Mouse (Mus musculus) yolk sac, embryonic 10.5 days (tissue): Measurements from ENCODE around the gene Igf2bp3.
"Not testable (repeated sequence)": the region's sequence is repeated elsewhere in the genome, so short reads cannot be mapped to it uniquely, and the experiment has no call there.

Source experiments
- DNase-seq: peaks from one replicate; pipeline ENCODE4 v3.0.0-alpha.2; 2017; ENCODE audit warnings: low spot score

The Igf2bp3 gene

DNA sequence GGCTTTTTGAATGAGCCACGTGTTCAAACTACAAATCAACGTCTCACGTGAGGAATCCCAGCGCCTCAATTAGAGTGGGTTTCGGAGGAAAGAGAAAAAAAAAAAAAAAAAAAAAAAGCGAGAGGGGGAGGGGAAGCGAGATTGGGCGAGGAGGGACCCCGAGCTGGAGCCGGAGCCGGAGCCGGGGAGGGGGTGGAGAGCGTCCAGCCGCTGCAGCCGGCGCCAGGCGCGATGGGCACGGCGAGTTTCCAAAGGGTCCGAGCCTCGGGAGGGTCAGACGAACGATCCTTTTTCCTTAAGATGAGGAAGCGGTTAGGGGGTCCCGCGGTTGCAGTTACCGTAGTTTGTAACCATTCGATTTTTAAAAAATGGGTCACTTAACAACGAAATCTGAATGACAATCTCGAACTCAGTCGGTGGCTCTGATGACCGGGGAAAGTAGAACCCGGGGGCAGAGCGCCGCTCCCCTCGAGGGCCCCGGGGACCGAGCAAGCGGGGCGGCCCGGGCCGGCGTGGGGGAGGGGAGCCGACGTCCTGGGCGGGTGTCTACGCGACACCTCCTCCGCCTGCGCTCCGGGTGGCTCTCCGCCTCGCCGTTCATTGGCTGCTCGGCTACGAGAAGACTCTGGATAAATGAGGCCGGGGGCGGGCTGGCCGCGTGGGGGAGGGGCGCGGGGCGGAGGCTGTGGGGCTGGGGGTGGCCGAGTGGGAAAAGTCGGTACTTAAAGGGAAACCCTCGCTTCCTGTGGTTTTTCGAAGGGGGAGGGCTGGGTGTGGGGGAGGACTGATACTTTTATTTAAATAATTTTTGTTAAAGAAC, at the start of gene Igf2bp3:
Gene Igf2bp3 (minus strand): TSS at position 30 of the 820 bp plus-strand sequence.
- DNase-seq = peak; percentile 98

DNA sequence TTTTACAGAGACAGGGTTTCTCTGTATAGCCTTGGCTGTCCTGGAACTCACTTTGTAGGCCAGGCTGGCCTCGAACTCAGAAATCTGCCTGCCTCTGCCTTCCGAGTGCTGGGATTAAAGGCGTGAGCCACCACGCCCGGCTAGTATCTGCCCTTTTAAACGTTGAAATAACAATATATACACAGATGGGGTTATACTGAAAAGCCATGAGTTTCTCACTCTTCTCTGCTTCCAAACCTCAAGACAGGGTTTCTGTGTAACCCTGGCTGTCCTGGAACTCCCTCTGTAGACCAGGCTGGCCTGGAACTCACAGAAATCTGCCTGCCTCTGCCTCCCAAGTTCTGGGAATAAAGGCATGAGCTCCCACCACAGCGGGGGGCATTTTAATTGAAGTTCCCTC, 49.7 kb upstream of the Igf2bp3 start:
- not testable (repeated sequence) for DNase-seq

DNA sequence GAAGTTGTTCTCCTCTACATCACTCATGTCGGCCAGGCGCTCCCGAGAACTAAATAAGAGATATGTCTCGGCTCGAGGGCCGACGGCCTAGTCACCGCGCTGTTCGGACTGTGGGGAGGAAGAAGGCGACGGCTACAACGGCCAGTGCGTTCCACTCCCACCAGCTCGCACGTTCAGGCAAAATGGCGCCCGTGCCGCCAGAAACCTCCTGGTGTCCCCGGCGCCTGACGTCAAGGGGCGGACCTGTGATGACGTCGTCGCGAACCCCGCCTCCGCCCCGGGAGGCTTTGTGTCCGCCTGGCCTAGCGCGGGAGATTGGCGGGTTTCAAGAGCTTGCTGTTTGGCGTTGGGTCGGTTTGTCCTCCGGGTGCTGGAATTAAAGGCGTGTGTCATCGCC, 49.1 kb upstream of the Igf2bp3 start, which contains the start of gene Tra2a:
Gene Tra2a (minus strand): TSS at position 187 of the 397 bp plus-strand sequence.
- DNase-seq = peak; percentile 95

DNA sequence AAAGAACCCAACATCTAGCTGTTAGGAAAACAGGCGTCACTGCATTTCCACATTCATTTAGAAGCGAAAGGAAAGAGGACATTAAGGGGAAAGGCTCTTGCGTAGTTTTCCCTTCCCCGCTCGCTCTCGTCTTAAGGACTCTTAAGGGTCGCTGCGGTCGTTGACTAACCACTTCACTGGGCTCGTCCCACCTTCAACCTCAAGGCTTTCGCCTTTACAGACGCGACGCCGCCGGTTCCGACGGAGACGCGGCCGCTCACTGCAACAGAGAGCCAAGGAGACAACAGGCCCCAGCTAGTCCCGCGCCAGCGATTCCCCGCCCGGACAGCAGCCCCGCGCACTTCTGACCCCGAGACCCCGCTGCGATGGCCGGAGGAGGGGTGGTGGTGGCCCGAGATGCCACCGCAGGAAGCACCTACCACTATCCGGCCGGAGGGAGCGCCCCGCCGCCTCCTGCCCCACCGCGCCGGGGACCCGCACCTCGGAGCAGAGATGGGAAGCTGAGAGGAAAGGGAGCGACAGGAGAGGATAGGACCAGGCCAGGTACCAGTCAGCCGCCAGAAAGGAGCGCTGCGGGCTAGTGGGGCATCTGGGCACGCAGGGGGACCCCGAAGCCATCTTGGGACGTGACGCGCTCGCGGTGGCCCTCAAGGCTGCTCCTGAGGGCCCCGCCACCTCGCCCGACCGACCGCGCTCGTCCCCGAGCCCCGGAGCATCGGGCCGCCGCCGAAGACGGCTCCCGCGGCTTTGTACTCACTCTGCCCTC, 48.5 kb upstream of the Igf2bp3 start:
- no peak for DNase-seq

DNA sequence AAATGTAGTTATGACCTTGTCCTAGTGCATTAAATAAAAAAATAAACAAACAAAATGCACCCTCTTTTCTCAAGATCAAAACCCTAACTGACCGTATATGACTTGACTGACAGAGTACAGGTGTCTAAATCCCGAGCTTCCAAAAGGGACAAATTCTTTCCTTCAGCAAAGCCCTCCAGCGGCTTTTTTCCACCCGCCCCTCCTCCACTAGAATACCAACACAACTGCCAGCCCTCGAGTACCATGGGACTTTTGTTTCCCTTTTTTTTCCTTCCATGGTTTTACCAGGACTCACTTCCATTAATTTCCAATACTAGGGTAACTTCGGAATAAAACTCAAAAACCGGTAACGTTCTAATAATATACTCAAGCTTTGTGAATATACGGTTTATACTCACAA, 47.7 kb upstream of the Igf2bp3 start:
- no peak for DNase-seq

DNA sequence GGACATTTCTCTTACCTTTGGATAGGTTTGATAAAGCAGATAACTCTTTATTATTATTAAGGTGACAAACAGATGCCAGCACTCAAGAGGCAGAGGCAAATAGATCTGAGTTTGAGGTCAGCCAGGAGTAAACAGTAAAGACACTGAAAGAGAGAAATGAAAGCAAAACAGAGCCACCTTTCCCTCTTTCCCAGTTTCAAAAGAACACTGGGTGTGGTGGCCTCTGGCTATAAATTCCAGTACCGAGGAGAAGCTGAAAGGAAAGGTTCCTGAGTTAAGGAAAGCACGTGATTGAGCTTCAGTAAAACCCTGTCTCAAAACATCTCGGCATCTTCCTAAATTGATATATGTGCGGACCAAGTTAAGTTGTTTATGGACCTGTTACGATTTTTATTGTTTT, 45.0 kb upstream of the Igf2bp3 start:
- no peak for DNase-seq

DNA sequence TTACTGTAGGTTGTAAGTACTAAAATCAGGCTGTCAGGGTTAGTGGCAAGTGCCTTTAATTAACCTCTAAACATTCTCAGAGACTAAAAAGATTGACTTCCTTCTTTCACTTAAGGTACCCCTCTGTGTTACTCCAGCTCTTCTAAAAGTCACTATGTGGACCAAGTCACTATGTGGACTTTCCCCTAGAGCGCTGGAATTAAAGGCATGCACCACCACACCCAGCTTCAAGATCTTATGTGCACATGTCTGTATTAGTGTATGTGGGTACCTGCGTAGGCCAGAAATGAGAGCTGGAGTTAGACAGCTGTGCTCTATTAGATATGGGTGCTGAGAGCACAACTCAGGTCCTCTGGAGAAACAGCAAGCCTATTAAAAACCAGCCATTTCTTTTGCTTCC, 43.1 kb upstream of the Igf2bp3 start:
- no peak for DNase-seq

DNA sequence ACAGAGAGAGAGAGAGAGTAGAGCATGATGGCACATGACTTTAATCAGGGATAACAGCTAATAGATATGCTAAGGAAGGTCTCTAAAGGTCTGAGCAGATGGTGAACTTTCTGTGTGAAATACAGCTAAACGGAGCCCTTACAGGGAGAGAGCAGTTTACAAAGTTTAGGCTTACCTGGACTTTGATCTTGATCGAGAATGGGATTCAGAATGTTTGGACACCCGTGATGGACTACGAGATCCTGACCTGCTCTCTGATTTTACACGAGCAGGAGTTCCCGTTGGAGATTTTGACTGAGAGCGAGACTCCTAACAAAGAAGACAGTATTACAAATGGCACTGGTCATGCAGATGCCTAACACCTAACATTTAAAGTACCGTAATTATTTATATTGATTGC, 37.5 kb upstream of the Igf2bp3 start:
- no peak for DNase-seq

DNA sequence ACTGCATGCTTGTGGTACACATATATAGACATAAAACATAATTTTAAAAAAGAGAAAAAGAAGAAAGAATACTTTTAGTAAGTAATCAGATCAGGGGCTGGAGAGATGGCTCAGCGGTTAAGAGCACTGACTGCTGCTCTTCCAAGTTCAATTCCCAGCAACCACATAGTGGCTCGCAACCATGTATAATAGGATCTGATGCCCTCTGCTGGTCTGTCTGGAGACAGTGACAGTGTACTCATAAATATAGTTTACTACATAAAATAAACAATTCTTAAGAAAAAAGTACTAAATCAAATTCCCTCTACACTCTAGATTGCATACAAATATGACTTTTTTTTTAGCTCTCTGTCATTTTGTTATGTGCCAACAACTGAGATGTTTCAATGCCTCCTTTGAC, 36.4 kb upstream of the Igf2bp3 start:
- no peak for DNase-seq

DNA sequence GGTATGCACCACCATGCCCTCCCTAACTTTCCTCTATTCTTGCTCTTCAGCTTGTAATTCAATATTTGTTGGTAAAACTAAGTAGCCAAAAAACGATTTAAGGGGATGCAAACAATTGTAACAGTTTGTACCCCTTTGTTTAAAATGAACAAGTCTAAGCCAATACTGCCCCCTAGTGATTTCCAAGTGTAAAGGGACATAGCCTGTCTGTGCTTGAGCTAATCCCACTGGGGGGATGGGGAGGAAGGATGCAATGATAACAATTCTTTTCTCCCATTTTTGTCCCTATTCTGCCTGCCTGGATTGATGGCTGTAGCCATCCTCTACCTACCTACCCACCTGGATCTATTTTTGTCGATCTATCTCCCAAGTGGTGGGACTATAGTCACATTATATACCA, 32.5 kb upstream of the Igf2bp3 start:
- DNase-seq = no peak

DNA sequence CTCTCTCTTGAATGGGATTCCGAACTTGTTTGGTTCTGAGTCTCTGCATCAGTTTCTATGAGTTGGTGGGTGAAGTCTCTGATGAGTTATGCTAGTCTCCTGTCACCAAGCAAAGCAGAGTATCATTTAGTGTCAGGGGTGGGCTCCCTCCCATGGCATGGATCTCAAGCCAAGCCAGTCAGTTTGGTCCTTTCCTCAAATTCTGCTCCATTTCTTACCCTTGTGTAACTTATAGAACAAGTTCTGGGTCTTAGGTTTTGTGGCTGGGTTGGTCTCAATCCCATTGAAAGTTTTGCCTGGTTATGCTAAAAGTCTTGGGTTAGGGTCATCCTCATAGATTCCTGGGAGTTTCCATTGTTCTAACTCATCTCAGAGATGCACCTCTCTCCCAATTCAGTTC, 27.6 kb upstream of the Igf2bp3 start:
- no peak for DNase-seq

DNA sequence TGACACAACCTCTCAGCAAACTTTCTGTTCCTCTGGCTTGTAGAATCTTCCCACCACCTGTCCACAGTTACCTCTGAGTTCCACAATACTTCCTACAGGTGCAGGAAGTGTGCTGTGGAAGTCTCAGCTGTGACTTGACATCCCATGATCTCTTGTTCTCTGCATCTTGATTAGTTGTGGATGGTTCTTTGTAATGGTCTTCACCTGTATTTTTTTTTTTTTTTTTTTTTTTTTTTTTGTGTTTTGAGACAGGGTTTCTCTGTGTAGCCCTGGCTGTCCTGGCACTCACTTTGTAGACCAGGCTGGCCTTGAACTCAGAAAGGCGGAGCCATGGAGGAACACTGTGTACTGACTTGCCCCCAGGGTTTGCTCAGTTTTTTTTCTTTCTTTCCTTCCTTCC, 26.8 kb upstream of the Igf2bp3 start:
- DNase-seq = no peak

DNA sequence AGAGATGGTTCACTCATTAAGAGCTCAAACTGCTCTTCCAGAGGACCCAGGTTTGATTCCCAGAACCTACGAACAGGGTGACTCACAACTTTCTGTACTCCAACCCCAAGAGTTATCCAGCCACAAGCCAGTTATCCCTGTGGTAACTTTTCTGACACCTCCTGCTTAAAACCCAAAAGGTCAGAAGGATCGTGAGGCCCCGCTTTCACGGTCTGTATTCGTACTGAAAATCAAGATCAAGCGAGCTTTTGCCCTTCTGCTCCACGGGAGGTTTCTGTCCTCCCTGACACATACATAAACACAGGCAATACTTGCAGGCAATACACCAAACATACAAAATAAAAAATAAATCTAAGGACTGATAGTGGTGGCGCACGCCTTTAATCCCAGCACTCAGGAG, 21.6 kb upstream of the Igf2bp3 start:
- DNase-seq = peak; percentile 96

DNA sequence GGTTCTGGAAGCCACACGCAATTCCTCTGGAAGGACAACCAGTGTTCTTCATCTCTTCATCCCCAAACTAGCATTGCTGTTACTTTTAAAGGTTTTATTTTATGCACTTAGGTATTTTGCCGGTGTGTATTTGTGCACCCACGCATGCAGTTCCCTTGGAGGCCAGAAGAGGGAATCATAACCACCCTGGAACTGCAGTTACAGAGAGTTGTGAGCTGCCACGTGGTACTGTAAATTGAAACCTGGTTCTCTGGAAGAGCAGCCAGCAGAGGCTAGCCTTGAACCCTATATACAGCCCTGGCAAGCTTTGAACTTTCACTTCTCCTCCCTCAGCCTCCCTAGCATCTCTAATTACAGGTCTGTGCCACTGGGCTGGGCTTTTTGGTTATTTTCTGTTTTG, 18.6 kb upstream of the Igf2bp3 start:
- no peak for DNase-seq

DNA sequence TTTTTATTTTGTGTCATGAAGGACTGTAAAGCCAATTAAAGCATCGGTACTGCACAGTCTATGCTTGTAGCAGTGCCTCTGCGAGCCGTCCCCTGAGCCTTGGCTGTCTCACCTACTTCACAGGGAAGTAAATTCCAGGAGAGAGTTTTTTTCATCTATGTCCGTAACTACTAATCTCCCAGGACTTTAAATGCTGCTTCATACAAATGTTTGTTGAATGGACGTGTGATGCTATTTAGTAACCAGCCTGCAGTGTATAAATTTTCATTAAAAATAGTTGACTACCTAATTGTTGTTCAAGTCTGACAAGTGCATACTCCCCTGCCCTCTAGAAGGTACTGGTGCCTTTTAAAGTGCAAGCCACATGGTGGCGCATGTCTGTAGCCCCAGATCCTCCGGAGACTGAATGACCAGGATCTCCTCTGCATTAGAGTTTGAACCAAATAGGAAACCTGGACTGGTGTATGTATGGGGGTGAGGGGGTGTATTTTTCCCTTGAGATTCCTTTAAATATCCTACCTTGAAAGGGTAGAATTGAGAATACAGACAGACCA, 13.4 kb upstream of the Igf2bp3 start:
- DNase-seq = no peak

DNA sequence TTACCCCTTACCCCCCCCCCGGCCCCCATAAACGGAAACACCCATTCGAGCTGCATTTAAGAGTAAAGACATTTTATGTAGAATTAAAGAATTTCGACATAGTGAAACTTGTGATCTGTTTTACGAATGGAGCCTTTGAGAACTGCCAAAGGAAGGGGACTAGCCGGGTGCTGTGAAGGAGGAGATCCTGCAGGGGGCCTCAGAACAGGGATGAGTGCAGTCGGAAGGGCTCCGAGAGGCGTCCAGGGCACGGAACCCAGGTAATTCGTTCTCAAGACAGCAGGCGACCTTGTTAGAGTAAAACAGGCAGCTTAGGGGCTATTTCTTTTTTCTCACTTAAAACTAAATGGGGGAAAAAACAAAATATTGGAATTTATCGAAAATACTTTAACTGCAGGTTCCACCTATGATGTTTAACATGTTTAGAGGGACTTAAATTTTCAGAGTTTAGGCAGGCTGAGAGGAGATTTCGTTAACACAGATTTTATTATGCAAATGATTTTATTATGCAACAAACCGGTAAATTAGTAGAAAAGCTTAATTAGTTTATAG, 12.5 kb upstream of the Igf2bp3 start:
- peak; percentile 54 for DNase-seq

DNA sequence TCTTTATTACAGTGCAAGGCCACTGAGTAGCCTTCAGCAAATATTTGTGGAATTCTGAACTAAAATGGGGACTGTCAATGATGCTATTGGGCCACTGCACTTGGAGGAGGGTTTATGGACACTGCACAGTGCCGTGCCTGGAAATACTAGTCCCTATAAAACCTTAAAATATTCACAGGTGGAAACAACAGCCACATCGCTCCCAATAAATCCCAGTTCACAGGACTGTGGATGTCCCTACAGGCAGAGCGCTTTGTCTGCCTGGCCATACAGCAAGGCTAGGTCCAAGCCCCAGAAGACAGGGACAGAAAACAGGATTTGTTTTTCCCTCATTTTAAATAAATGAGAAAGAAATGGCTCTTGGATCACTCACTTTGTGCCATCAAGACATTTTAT, 11.0 kb upstream of the Igf2bp3 start:
- DNase-seq = no peak

DNA sequence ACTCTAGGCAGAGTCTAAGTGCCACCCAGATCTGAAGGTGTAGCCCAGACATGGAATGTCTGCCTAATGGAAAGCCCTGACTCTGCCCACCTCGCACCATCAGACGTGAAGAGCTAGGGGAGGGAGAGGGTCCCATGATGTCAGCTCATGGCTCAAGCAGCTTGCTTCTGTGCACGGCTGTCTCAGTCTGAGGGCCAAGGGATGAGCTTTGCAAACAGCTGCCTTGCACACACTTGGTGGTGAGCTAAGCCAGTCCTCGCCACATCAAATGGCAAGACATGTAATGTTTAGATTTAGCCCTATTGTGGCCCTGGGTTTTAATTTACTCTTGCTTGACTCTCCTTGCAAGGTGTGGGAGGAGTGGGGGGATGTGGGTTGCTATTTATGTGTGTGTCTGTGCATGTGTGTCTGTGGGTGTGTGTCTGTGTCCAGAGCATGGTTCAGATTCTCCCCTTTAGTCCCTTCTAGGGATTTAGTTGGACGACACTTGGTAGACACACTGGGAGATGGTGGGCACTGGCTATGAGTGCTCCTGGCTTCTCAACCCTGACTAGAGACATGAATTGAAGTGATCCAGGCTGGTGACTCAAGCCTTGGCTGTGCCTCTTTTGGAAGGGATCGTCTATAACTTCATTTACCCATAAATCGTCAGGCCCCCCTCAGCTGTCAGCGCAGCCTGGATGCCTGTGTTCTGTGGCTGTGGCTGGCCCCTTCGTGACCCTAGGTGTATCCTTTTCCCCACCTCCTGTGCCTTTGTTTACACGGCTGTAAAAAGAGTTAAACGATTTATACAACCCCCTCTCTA, 10.4 kb upstream of the Igf2bp3 start:
- no peak for DNase-seq

DNA sequence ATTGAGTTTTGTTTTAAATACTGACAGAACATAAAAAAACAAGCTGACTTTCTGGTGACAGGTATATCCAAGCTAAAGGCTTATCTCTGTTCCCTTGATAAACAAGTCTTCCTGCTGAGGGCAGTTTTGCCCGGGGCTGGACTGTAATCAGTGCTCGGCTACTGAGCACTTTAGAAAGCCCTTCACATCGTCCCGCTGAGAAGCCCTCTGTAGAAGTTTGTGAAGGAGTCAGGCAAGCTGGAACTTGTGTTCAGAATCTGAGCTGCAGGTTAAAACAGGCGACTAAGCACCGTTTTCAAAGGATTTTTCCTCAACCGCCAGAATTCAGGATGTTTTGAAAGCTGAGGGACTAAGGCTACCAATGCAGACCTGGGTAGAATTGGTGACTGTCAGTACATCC, 7.1 kb upstream of the Igf2bp3 start:
- no peak for DNase-seq

DNA sequence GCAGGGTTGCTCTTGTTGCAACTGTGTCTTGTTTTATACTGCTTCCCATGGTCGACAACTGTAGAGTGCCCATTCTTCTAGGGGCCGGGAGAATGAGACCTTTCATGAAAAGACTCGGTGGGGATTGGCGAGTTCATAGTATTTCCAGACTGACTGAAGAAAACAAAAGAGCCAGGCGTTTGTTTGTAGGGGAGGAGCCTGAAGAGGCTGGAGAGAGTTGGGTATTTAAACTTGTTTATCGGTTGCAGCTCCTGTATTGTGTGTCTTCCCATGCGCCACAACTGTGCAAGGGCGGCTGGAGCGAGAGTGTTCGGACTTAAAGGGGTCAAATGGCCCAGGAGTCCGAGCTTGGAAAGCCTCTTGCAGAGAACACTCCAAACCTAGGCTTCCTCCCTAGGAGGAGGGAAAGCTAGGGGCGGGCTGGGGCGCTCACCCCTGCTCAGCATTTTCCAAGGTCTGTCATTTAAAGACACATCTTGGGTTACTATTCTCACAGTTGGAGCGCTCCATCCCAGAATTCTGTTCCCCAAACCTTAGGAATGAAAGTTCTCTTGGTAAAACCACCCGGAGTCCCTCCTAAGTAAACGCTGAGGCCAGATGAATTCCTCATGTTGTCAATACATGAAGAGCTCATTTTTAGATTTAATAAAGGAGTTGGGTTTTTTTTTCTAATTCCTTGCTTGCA, 5.3 kb upstream of the Igf2bp3 start:
- DNase-seq = no peak

DNA sequence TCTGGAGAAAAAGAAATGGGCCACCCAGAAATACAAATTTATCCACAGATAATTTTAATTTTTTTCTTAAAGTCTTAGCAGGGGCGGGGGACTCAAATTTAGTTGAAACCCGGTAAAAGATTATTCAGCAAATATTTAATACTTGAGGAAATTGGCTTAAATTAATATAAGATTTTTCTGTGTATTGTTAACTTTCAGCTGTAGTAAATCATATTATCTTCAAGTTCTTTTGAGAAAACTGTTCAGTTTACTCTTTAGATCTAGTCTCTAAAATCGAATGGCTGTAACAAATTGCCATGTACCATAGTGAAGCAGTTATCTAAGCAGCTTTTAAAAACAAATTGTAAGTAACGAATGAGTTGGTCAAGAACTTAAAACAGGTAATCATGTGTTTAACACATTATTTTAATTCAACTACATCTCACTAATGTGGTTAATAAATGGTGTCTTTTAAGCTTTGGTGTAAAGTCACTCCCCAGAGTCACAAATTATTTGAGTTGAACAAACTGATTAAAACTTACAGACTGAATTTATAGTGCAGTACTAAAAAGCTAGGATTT, 4.3 kb upstream of the Igf2bp3 start:
- no peak for DNase-seq
